Mouse (Mus musculus) olfactory bulb, adult 2 months (tissue): ENCODE measurements at regions not wholly inside any gene's neighbourhood (a gene's known extent, or its start where the extent isn't known, plus 50 kb on each side); places are given as distances from the start of the nearest gene placed in this dataset.

Experiments used
- CTCF ChIP-seq: fragments of 200-500 bp; IDR thresholded peaks from 2 replicates; pipeline ENCODE4 v1.5.1; 2012; ENCODE audit warnings: low read depth, mild to moderate bottlenecking, low read length, moderate library complexity; ENCODE audit not compliant: insufficient read depth
- POLR2A ChIP-seq: fragments of 200-500 bp; IDR thresholded peaks from 2 replicates; pipeline ENCODE4 v1.6.1; 2012; ENCODE audit warnings: mild to moderate bottlenecking, low read depth, low read length, moderate library complexity; ENCODE audit not compliant: insufficient read depth

GRCm38 (mm10) chr4:142337701-142338100 is 98.5 kb upstream of the Kazn start:
- TF ChIP-seq CTCF (no peak), POLR2A (no peak)
